Mouse (Mus musculus): ENCODE data around the gene Sbf2. TPM values are rescaled to one million over a fixed set of nuclear protein-coding genes. Genes with fewer than 3 reads are reported as not detected.

Sbf2 gene
- total RNA-seq, 2 experiments from 2014 or later, result 76.7 to 81.4 TPM

DNA sequence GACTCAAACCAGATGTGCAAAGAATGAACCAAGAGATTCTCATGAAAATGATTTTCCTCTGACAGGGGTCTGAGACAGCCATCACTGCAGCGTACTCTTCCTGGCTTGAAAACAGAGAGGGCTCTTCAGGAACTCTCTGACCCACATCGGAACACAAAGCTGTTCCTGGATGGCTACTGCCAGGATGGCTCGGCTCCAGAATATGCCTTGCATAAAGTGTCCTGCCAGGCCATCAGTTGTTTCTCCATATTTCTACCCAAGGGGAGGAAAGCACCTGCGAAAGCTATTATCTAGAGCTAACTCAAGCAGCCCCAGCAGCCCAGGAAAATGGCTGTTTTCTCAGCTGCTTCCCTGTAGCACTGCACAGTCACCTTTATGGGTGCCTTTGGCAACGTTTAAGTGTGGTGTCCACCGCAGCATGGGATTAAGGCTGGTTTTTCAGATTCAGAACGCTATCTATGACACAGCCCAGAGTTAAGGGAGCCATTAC, 300.3 kb downstream of the Sbf2 start:
- DNase-seq (ENCODE audit: low spot score in 2 of 2), result no peak

DNA sequence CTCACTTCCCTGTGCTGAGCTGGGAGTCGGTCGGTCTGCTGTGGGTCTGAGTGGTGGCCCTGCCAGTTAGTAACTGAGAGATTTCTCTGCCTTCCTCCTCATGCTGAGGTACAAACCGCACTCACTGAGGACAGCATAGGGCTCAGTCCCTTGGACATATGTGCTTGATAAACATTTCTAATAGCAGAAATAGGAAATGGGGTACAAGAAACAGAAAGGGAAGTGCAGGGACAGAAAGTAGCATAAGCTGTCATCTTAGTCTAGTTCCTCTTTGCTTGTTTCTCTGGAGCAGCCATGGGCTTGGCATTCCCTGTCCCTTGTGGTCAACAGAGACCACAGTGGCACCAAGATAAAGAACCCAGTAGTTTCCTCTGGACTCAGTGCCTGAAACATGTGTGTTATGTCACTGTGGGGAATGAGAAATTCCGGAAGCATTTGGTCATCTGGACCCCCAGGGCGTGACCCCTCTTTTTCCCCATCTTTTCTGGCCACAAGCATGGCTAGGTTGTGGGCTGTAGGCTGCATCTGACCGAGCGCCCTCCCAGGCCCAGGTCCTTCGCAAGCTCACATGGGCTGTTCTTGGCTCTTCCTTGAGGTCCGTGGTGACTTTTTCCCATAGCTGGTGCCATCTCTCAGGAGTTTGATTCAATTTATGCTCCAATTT, 301.2 kb downstream of the Sbf2 start:
- DNase-seq (ENCODE audit: low spot score in 2 of 2), result no peak

DNA sequence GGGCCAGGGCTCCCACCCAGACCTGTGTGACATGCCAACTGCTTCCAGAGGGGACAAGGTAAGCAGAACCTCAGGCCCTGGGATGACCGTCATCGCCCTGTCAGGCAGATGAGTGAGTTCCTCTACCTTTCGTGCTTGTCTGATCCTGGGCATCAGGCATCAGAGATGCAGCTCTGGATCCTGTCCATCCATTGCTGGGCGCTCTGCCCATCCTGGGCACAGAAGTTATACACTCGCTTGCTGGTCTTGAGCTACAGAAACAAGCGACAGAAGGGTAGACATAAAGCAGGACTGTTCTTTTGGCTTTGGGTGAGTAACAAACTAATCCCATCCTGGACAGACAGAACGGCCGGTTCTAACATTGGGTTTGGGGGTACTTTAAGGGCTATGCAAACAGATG, 305.5 kb downstream of the Sbf2 start:
- peak in 1 of 2 experiments; percentile 46 for DNase-seq (ENCODE audit: low spot score in 2 of 2)

DNA sequence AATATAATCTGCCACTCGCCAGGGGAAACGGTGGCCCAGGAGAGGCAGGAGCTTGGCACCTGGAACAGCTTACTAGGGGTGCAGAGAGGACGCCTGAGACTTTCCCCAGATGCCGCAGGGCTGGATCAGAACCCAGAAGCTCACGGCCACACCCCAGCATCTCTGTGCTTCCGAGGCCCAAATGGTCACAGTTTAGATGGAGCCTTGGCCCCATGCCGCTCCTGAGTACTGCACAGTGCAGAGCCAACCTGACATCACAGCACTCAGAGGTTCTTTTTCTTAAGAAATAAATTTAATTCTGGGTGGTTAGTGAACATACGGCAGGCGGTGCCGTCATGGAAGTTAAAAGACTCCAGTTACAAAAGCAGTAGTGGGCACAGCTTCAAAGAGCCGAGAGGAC, 307.0 kb downstream of the Sbf2 start:
- DNase-seq (ENCODE audit: low spot score in 2 of 2), result no peak

DNA sequence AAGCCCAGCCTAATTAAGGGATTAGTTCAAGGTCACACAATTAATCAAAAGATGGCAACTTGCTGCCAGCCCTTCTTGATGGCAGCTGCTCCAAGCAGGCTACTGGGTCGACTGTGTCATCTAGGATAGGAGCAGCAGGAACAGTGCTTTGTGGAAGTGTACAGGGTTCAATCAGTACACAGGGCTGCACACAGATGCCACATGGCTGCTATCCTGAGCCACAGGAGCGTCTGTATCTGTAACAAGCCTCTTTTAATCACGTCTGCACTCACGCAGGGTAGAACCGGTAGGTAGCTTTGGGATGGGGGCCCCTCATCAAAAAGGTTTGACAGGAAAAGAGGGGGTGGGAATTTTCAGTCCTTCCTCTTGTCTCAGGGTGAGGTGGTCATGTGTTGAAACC, 308.4 kb downstream of the Sbf2 start:
- DNase-seq (ENCODE audit: low spot score in 2 of 2), result no peak

DNA sequence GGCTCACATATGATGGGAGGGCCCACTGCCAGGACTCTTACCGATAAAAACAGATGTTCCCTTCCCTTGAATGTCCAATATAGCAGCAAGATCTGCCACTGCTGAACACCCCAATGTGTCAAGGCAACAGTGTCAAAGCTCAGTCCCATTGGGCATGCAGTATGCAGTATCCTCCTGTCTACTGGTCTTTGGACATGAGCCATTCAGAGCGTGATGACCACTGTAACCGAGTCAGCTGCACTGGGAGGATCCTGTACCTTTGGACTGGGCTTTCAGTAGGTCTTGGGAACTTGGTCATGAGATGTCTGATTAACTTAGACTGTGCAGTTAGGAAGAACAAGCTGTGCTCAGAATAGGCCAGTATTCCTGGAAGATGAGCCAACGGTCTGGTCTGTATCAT, 309.2 kb downstream of the Sbf2 start:
- no peak for DNase-seq (ENCODE audit: low spot score in 2 of 2)

DNA sequence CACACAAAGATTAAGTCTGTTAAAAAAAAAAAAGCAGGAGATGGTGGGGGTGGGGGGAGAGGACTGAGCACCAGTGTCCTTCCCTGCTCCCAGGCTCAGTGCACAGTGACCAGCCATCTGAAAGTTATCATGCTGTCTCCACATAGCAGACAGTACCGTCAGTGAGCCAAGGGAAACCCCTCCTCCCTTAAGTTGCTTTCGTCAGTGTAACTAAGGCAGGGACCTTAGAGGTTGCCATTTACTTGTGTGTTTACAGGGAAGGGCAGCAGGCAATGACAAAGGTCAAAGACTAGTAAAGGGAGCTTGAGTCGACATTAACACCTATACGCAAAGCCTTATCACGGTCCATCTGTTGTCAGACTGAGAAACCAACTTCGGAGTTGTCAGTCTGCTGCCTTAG, 311.8 kb downstream of the Sbf2 start:
- no peak for DNase-seq (ENCODE audit: low spot score in 2 of 2)

DNA sequence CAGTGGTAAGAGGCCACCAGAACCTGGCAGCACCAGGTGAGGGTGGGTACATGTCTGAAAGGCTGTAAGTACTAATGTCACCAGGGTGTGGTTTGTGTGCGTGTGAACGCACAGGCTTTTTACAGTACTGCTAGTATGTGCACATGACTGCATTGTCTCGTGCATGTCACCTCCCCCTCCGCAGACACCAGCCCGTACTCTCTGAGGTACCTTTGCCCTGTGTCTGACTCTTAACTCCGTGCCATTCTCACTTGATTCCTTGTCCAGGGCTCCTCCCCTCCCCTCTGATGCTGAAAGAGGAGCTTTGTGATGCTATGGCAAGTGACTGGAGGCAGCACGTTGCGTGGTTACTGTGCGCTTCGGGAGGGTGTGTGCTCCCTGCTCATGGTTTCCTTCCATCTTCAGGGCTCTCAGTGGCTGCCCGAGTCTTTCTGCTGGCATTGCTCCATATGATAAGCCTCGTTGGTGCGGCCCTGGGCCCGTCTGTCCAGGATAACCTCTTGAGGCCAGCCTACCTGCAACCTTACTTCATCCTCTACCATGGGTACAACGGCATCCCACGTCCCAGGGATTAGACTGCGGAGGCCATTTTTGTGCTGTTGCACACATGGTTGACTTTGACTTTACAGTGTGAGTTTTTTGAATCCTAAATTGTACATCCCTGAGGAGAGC, 315.8 kb downstream of the Sbf2 start:
- DNase-seq (ENCODE audit: low spot score in 2 of 2), result no peak

DNA sequence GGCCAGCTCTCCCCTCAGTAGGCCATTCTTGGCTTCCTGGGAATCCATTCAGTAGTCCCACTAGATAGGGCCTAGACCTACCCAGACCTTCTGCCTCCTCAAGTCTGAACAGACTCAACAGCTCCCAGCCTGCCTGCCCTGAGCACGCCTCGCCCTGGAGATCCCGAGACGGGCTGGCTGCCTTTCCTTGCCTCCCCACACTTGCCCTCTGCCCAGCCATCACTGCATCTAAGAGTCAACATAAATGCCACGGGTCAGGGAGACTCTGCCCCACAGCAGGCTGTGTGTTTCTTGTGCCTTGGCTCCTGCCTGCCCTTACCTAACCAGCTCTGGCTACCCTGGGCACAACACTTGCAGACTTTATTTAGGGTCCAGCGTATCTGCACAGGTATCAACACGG, 316.6 kb downstream of the Sbf2 start:
- DNase-seq (ENCODE audit: low spot score in 2 of 2), result no peak

DNA sequence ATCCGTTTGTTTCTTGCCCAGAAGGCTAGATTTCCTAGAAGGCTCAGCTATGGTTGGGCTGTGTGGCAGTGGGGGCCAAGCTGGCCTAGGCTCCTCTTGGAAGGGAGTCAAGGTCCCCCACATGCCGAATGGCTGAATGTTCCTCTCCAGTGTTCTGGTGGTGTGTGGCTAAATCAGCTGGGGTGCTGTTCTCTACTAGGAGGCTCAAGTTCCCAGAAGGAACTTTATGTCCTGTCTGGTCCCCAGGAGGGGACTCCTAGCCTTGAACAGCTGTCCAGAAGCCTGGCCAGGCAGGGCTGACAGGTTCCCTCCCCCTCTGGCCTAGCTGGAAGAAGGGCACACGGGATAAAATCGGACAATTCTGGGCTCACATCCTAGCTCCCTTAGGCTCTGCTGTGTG, 317.1 kb downstream of the Sbf2 start:
- no peak for DNase-seq (ENCODE audit: low spot score in 2 of 2)

DNA sequence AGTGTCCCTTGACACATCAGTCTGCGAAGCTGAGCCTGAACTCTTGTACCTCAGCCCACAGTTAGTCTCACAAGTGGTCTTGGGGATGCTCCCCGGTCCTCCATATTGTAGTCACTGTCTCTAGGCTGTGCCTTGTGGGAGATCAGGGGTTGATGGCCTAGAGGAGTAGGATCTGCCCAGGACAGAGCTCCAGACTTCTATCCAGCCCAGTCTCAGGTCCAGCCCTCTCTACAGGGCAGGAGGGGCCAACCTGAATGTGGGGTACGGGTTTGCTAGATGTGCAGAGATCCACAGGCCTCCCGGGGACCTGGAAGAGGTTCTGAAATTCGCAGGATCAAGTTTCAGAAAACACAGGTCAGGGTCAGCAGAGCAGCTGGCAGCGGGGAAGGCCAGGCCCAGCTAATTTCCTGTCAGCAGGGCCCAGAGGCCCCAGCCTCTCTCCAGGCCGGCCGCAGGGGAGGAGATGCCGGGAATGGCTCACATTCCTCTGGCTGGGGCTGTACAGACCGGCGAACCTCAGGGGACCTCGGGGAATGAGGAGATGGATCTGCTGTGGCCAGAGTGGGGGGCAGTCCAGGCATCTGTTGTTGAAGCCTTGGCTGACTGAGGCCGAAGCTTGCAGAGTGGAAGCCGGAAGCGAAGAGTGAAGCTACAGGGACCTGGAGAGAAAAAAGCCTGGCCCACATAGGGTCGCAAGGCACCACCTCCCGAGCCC, 317.7 kb downstream of the Sbf2 start:
- DNase-seq (ENCODE audit: low spot score in 2 of 2), result no peak

DNA sequence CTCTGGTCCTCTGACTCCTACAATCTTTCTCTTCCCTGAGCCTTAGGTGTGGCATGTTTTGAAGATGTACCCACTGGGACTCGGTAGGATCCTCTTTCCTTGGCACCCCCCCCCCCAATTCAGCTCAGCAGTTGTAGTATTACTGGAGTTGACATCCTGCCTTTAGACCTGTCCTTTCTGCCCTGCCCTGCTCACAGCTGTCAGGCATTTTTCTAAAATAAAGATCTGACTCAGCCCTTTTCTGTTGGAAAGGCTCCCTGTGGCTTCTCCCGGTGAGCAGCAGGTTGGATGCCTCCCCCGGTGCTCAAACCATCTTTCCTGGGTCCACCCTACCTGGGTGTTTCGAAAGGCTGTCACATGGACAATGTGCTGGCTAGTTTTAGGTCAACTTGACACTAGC, 325.1 kb downstream of the Sbf2 start:
- no peak for DNase-seq (ENCODE audit: low spot score in 2 of 2)

DNA sequence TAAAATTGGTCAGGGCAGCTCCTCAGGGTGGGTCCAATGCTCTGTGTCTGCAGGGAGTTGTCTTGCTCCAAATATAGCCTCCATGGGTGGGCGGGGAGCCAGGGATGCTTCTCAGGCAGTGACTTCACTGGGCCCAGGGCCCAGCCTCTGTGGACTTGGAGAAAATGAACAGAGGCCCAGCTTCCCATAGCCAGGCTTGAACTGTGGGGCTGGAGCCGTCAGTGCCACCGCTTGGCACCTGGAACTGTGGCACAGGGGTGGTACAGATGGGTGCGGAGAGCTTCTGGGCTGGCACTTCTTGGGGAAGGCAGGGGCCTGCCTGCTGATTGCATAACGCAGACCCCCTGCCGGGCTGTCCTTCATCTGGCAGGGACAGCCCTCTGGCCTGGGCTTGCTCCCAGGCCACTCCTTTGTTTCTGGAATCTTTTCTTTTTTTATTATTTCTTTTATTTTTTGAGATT, 326.0 kb downstream of the Sbf2 start:
- DNase-seq (ENCODE audit: low spot score in 2 of 2), result peak in 1 of 2 experiments; percentile 21

DNA sequence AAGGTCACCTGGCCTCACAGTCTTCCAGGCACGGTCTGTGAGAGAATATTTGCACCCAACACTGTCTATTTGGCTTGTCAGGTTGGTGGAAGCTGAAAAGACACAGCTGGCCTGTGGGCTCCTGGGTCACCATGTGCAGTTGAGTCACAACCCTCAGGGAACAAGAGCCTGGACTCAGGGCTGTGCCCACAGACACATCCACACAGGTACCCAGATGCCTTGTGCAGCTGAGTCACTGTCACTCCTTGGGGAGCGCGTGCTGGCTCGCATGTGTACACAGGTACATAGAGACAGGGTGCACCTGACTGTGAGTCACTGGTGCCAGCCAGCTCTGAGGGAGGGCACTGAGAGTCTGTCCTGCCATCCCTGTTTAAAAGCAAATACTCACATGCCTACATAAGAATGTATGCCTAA, 326.5 kb downstream of the Sbf2 start:
- no peak for DNase-seq (ENCODE audit: low spot score in 2 of 2)

DNA sequence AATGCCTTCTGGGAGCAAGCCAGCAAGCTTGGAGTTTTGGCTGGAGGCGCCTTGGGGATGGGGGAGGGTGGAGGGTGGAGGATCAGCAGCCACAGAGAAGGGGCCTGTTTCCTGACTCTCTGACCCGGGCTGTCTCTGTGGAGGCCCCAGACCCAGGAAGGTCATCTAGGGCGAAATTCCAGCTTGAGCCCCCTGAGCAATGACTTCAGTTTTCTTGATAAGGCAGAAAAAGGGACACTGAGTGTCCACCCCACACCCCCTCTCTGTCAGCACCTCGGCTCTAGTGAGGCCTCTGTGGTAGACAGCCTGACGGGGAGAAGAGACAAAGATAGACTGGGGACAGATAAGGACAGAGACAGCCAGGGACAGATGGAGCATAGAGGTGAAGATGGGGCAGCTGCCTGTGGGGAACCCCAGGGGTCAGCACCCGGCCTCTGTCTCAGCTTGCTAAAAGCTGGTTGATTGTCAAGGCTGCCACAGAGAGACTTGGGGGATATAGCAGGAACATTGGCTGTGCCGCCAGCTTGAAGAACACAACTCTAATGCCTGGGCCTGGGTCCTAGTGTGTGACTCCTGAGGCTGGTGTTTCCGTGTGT, 327.1 kb downstream of the Sbf2 start:
- no peak for DNase-seq (ENCODE audit: low spot score in 2 of 2)

DNA sequence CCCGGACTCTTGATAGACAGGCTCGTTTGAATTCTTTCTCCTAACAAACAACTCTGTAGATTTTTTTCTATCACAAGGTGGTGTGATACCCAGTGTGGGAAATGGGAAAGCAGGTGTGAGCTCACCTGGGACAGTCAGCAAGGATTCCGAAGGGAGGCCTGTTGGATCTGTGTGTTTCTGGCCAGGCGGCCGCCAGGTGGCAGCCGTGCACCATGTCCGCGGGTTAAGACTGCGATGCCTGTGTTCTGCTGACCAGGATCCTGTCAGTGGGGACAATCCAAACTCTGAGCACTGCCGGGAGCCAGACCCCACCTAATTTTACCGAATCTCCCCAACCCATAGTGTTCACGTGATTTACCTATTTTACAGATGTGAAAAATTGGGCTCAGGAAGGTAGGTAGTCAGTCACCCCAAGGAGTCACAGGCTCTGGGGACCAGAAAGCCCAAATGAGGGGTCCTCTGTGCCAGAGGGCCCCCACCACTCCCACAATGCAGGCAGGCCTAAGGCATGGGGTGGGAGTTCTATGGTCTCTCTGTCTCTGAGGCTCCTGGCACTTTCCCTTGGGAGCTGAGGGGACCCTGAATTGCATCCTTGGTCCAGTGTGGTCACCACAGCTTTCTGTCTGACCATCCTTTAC, 327.8 kb downstream of the Sbf2 start:
- DNase-seq (ENCODE audit: low spot score in 2 of 2), result peak; percentile 75 to 80

DNA sequence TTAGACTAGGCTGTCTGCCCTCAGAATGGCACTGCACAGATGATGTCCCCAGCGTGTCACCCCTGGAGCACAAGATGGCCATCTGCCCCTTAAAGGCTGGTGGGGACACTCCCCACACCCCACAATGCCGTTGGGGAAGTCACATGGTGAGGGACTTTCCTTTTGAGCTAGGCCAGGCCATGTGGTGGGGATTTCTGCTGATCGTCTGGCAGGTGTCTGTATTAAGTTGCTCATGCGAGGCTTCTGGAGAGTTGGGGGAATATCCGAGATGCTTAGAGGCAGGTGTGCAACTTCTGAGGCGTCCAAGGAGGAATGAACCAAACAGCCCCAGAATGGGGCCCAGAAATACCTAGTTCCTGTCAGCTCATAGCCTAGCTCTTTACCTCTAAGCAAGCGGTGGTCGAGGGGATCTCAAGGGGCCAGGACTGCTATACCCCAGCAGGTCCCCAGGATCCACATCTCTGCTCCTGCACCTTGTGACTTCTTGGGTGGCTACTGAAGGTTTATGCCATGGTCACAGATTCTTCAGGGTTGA, 328.5 kb downstream of the Sbf2 start:
- DNase-seq (ENCODE audit: low spot score in 2 of 2), result no peak

DNA sequence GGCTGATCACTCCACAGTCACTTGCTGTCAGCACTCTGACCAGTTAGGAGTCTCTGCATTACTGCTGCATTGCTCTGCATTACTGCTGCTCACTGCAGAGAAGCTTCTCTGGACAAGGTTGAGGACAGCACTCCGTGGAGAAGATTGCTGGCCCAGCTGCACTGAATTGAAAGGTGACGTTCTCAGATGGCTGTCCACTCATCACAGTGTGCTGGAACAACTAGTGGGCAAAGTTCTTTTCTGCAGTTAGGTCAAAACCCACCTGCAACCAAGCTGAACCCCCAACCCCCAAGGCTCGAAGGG, 328.9 kb downstream of the Sbf2 start:
- DNase-seq (ENCODE audit: low spot score in 2 of 2), result no peak

DNA sequence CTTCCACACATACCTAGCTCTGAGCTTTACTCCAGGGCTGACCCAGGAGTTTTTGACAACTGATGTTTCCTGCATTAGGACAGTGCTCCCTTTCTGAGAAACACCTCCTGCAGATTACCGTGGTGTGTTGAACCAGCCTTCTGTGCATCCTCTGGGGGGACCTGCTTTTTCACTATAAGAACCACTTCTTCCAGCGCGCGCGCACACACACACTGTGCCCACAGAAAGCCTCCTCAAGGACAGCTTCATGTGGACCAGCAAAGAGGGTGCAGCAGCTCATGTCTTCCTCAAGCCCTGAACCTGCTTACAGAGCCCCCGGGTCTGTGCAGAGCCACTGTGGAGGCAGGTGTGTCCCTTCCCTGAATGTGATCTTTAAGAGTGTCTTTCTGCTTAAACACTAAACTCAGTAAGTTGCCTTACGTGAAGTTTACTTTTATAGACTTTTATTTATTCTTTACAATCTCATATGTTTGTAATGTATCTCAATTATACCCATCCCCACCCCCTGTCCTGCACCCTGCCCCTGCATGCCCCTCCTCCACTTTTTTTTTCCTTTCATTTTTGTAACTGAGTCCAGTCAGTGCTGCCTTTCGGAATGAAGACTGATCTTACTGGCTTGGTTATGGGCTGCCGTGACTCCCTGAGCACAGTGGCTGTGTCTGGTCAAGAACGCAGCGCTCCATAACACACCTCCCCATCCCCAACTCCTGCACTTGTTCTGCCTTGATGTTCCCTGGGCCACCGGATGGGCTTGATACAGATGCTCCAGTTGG, 329.5 kb downstream of the Sbf2 start:
- DNase-seq (ENCODE audit: low spot score in 2 of 2), result no peak

DNA sequence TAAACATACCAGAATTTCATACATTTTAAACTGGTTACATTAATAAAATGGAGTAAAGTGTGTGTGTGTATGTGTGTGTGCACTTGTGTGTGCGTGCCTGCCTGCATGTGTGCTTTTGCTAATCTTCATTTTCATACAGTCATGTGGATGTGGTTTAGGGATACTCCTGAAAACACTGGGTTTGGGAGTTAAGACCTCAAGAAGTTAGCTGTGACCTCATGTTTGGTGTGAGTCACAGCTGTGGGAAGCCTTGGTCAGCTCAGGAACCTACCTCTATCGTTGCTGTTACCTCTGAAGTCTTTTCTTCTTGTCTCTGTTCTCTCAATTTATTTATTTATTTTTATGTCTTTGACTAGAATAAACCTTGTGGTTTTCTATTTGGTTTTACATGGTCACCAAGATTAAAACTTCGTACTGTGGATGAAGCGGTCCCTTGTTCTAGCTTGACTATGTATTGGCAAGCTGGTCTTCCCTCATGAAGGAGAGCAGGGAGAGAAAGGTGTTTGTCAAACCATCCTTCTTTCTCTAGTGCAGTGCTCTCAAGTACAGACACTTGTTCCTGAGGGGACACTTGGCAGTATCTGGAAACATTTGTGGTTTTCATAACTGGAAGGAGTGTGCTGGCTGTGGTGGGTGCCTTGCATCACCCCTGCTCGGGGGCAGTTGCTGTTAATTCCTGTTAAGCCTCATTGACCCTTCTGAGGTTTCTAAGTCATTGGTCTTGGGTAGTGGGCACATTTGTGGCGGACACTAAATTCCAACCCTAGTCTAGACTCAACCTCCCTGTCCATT, 331.0 kb downstream of the Sbf2 start:
- no peak for DNase-seq (ENCODE audit: low spot score in 2 of 2)

Measured in layer of hippocampus, postnatal 14 days (tissue).